Mouse (Mus musculus) bone marrow, adult 2 months (tissue): ENCODE data around the gene Arap1.

Experiments used
- CTCF ChIP-seq: fragments of 200-500 bp; IDR thresholded peaks from 2 replicates; pipeline ENCODE4 v1.5.1; 2011; ENCODE audit warnings: low read length, control low read depth; ENCODE audit not compliant: control insufficient read depth, insufficient read depth
- POLR2A ChIP-seq: fragments of 200-500 bp; IDR thresholded peaks from 2 replicates; pipeline ENCODE4 v1.6.1; 2011; ENCODE audit warnings: low read depth, mild to moderate bottlenecking, control low read depth, low read length, borderline replicate concordance; ENCODE audit not compliant: control insufficient read depth

DNA sequence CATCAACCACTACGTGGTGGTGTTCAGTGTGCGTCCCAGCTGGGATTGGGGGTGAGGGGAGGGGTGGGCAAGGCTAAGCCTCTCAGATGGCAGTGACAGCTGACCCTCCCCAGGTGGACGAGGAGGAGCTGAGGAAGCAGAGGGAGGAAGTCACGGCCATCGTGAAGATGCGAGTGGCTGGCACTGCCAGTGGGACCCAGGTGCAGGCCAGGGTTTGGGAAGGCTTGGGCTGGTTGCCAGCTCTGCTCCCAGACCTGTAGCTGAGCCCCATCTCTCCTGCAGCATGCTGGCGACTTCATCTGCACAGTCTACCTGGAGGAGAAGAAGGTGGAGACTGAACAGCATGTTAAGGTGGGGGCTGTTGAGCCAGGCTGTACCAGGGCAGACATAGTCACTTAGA is 53.6 kb downstream of the Arap1 start:
- TF ChIP-seq CTCF (no peak), POLR2A (no peak)
